In the genomic region with DNA sequence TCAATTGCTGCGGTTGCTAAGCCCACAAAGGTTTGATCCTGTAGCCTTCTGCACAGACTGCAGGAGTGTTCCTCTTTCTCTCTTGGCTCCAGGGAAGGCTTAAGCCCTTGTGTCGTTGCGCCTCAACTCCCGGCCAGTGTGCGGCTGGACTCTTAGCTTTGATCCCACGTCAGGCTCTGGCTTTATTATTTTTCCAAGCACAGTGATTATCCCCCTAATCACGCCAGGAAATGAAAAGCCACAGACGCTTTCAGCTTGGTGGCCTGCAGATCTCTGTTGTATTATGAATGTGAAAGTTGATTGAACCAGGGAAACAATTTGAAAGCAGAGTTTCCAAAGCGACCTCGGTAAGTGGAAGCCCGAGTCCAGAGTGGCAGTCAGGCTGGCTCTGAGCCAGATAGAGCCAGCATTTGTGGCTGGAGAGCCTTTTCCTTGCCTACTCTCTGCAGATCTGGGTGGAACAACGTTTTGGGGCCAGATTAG, we compare ENCODE assay signal across 7 mouse cellular contexts.
A peak's percentile ranks its signal among the peaks of the same experiment; 100 is the strongest.
DNase-seq lines count a peak whose midpoint lies in the region; ATAC-seq lines count a peak whose summit lies in the region.

No protein-coding gene starts in this region.

- WGBS in embryonic facial prominence, embryonic 10.5 days, result 63% methylated on average over 12 of the region's 12 CpGs
- WGBS in heart, embryonic 15.5 days, result 35% methylated on average over 12 of the region's 12 CpGs

- H3K36me3 ChIP-seq in embryonic facial prominence, embryonic 10.5 days (replicated peaks), result no peaks in the 10 kb centered on the region
- H3K36me3 ChIP-seq in heart, embryonic 15.5 days, result no peaks in the 10 kb centered on the region

- no peak overlapping the region for H3K4me3 ChIP-seq in embryonic facial prominence, embryonic 10.5 days
- no peak overlapping the region for H3K4me3 ChIP-seq in heart, embryonic 15.5 days

- no peaks in the 10 kb centered on the region for H3K27me3 ChIP-seq in embryonic facial prominence, embryonic 10.5 days (replicated peaks; ENCODE audit: low read depth, poor library complexity, severe bottlenecking)
- H3K27me3 ChIP-seq in heart, embryonic 15.5 days, result no peaks in the 10 kb centered on the region

- H3K9ac ChIP-seq in heart, embryonic 15.5 days, result no peak overlapping the region

- ATAC-seq in heart, embryonic 15.5 days (replicated peaks; ENCODE audit: insufficient number of reproducible peaks, insufficient read depth, low FRiP score, low read depth), result no peak

- H3K27ac ChIP-seq in embryonic facial prominence, embryonic 10.5 days (replicated peaks), result no peak overlapping the region
- no peak overlapping the region for H3K27ac ChIP-seq in heart, embryonic 15.5 days

- peak overlapping the region; percentile 22 for H3K4me2 ChIP-seq in heart, embryonic 15.5 days

- no peaks in the 10 kb centered on the region for H3K9me3 ChIP-seq in embryonic facial prominence, embryonic 10.5 days
- no peaks in the 10 kb centered on the region for H3K9me3 ChIP-seq in heart, embryonic 15.5 days (replicated peaks)

- DNase-seq in layer of hippocampus, adult 11-12 months (ENCODE audit: low spot score), result peak; percentile 11
- DNase-seq in layer of hippocampus, adult 9-10 months (ENCODE audit: low spot score), result no peak
- DNase-seq in embryonic facial prominence, embryonic 10.5 days (ENCODE audit: low spot score), result peak; percentile 14
- peak; percentile 39 for DNase-seq in lung, postnatal 36 days
- no peak for DNase-seq in spleen, postnatal 14 days (ENCODE audit: low spot score in 2 of 2)
- DNase-seq in neural tube, embryonic 10.5 days (ENCODE audit: extremely low spot score, low spot score), result no peak

- peaks cover 5% of the 10 kb centered on the region; the same call in 1 of the 2 replicates for H3K4me1 ChIP-seq in embryonic facial prominence, embryonic 10.5 days
- 0 out of 2 replicates have a peak, but pooled peaks cover 5% of the 10 kb centered on the region for H3K4me1 ChIP-seq in heart, embryonic 15.5 days (replicated peaks)

Comparison
In these comparisons a context has a peak if more than half of its experiments do, and no peak if none do; other contexts are left out.
1. DNase-seq: peak in layer of hippocampus, adult 11-12 months (single experiment), embryonic facial prominence, embryonic 10.5 days (single experiment) and lung, postnatal 36 days (single experiment); none in layer of hippocampus, adult 9-10 months (single experiment), spleen, postnatal 14 days (0 of 2) and neural tube, embryonic 10.5 days (single experiment).